Mouse (Mus musculus) lung, embryonic 15.5 days (tissue): Measurements from ENCODE around the gene Pate4. TPM values are rescaled to one million over a fixed set of nuclear protein-coding genes. Genes with fewer than 3 reads are reported as not detected.
"Not testable (repeated sequence)": the region's sequence is repeated elsewhere in the genome, so short reads cannot be mapped to it uniquely, and the experiment has no call there.

ENCODE experiments used
- ATAC-seq: fragments of 200-750 bp; cut with Nextera tagmentation; 2 replicates; pipeline ENCODE4 v1.8.0; 2017; ENCODE audit warnings: moderate number of reproducible peaks, borderline replicate concordance; ENCODE audit not compliant: low FRiP score, low TSS enrichment; ENCODE audit errors: extremely low read depth
- H3K27ac ChIP-seq: fragments of 300-500 bp; sonication (generic); 2 replicates; pipeline ENCODE4 v1.5.1; 2015; ENCODE audit warnings: moderate library complexity, mild to moderate bottlenecking, inconsistent platforms
- H3K27me3 ChIP-seq: fragments of 300-500 bp; sonication (generic); 2 replicates; pipeline ENCODE4 v1.6.1; 2015; ENCODE audit warnings: inconsistent platforms
- H3K36me3 ChIP-seq: fragments of 300-500 bp; sonication (generic); 2 replicates; pipeline ENCODE4 v1.6.1; 2015; ENCODE audit warnings: inconsistent platforms
- H3K4me1 ChIP-seq: fragments of 300-500 bp; sonication (generic); 2 replicates; pipeline ENCODE4 v1.6.1; 2015; ENCODE audit warnings: inconsistent platforms
- H3K4me2 ChIP-seq: fragments of 300-500 bp; sonication (generic); 2 replicates; pipeline ENCODE4 v1.6.1; 2015; ENCODE audit warnings: inconsistent platforms, mild to moderate bottlenecking, moderate library complexity
- H3K4me3 ChIP-seq: fragments of 300-500 bp; sonication (generic); 2 replicates; pipeline ENCODE4 v1.5.1; 2015; ENCODE audit warnings: mild to moderate bottlenecking, inconsistent platforms
- H3K9ac ChIP-seq: fragments of 300-500 bp; sonication (generic); 2 replicates; pipeline ENCODE4 v1.6.1; 2015; ENCODE audit warnings: inconsistent platforms
- H3K9me3 ChIP-seq: fragments of 300-500 bp; sonication (generic); 2 replicates; pipeline ENCODE4 v1.6.1; 2016; ENCODE audit warnings: inconsistent platforms
- WGBS: fragments of 180-500 bp; shearing (Covaris S2); methylation state at CpG from one replicate; pipeline ENCODE4 v1.1.7; 2015; 5-methylcytosine and 5-hydroxymethylcytosine counted together
- polyA plus RNA-seq: library from polyadenylated mRNA; unstranded; fragments of >200 nt; fragmentation: Nextera tagmentation; extraction: Ambion mirVana; gene quantifications from 2 replicates; pipeline ENCODE4 v1.2.1, GENCODE M21; 2015

Pate4 gene
- polyA plus RNA-seq: not detected in 2 replicates

DNA sequence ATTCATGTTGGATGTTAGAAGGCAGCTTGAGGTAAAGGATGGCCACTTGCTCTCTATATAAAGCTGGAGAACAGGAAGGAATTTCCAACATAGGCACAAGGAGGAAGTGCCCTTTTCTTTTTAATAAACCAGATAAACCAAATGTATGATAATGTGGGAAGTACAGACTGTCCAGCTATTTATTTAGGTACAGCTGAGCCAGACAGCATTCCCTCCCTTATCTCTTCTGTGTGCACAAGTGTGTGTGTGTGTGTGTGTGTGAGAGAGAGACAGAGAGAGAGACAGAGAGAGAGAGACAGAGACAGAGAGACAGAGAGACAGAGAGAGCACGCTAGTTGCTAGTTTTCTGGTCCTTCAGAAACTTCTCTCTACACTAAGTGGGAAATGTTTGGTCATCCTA, at the start of gene Pate4:
Gene Pate4 (minus strand): TSS at position 101 of the 400 bp plus-strand sequence.
- H3K4me2 ChIP-seq: no peak within 1 kb of the TSS
- H3K9me3 ChIP-seq: no peaks in the 10 kb centered on the region
- WGBS: 79% methylated on average over 1 of the region's 1 CpGs
- no peaks in the 10 kb centered on the region for H3K27me3 ChIP-seq
- no peaks in the 10 kb centered on the region for H3K36me3 ChIP-seq
- ATAC-seq: no peak
- no peak within 1 kb of the TSS for H3K27ac ChIP-seq
- H3K4me1 ChIP-seq: no peaks in the 10 kb centered on the region
- H3K4me3 ChIP-seq: no peak within 1 kb of the TSS
- no peak within 1 kb of the TSS for H3K9ac ChIP-seq

GRCm38 (mm10) chr9:35648102-35648501, 36.4 kb upstream of the Pate4 start, which contains the start of gene Pate3:
Gene Pate3, minus strand, starts transcription at chr9:35648202.
- H3K36me3 ChIP-seq: no peaks in the 10 kb centered on the region
- 80% methylated on average over 1 of the region's 1 CpGs for WGBS
- H3K4me3 ChIP-seq: no peak within 1 kb of the TSS
- H3K27ac ChIP-seq: no peak within 1 kb of the TSS
- H3K27me3 ChIP-seq: no peaks in the 10 kb centered on the region
- no peaks in the 10 kb centered on the region for H3K4me1 ChIP-seq
- no peak for ATAC-seq
- no peak within 1 kb of the TSS for H3K4me2 ChIP-seq
- no peak within 1 kb of the TSS for H3K9ac ChIP-seq
- no peaks in the 10 kb centered on the region for H3K9me3 ChIP-seq

- no peak for ATAC-seq
- Histone ChIP-seq H3K9ac (no peak overlapping the region), H3K27ac (no peak overlapping the region), H3K4me1 (no peaks in the 10 kb centered on the region), H3K4me2 (no peak overlapping the region), H3K36me3 (no peaks in the 10 kb centered on the region), H3K27me3 (no peaks in the 10 kb centered on the region), H3K9me3 (no peaks in the 10 kb centered on the region), H3K4me3 (no peak overlapping the region)
- WGBS: 88% methylated on average over 1 of the region's 1 CpGs
Observed at GRCm38 (mm10) chr9:35632981-35633380, 21.2 kb upstream of the Pate4 start.

- not testable (repeated sequence) for H3K36me3 ChIP-seq, H3K27ac ChIP-seq, H3K27me3 ChIP-seq, H3K9ac ChIP-seq, H3K4me2 ChIP-seq, ATAC-seq, H3K4me1 ChIP-seq, H3K9me3 ChIP-seq, H3K4me3 ChIP-seq
- WGBS: 57% methylated on average over 2 of the region's 2 CpGs
Observed at GRCm38 (mm10) chr9:35616784-35617183, 5.0 kb upstream of the Pate4 start.

GRCm38 (mm10) chr9:35614005-35614404, 2.3 kb upstream of the Pate4 start:
- Histone ChIP-seq H3K27ac (no peak overlapping the region), H3K4me3 (no peak overlapping the region), H3K4me2 (no peak overlapping the region), H3K4me1 (no peaks in the 10 kb centered on the region), H3K9me3 (no peaks in the 10 kb centered on the region), H3K36me3 (no peaks in the 10 kb centered on the region), H3K9ac (no peak overlapping the region), H3K27me3 (no peaks in the 10 kb centered on the region)
- WGBS: 16% methylated on average over 2 of the region's 2 CpGs
- no peak for ATAC-seq

DNA sequence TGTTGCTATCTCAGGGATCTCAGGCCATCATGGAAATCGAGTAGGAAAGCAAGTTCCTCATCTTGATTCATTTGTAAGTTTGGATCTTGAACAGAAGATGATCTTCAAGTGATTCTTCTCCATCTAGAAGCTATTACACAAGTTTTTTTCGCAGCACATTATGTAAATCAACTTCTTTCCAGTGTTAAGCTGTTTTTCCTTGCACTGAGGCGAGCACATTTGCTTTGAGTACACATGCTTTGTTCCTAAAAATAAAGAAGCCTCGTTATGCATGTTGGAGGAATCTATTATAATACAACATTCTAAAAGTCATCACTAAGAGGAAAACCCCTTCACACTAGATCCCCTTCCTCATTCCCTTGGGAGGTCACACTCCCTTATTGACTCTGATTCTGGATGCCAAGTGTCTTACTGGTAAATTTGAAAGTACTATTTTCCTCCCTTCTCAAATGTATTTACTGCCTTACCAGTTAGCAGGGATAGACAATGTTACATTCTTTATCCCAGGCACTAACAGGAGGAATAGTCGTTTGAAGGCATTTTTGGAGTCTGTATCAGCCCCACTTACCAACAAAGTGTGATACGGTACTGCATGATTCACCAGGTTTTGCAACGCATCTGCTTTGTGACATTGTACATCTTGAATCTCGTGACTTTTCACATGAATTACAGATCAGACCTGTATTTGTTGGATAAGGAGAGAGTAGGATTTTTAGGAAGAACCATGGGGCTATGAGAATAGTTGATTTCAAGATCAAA, 3.9 kb downstream of the Pate4 start:
- H3K4me2 ChIP-seq: no peak overlapping the region
- no peak for ATAC-seq

GRCm38 (mm10) chr9:35592903-35593302, 18.8 kb downstream of the Pate4 start:
- no peak overlapping the region for H3K27ac ChIP-seq
- H3K9me3 ChIP-seq: no peaks in the 10 kb centered on the region
- H3K27me3 ChIP-seq: no peaks in the 10 kb centered on the region
- ATAC-seq: no peak
- H3K4me1 ChIP-seq: no peaks in the 10 kb centered on the region
- WGBS: 6% methylated on average over 2 of the region's 2 CpGs
- H3K4me3 ChIP-seq: no peak overlapping the region
- H3K36me3 ChIP-seq: no peaks in the 10 kb centered on the region
- H3K9ac ChIP-seq: no peak overlapping the region
- H3K4me2 ChIP-seq: no peak overlapping the region

More for the DNA sequence above, 3.9 kb downstream of the Pate4 start:
- Histone ChIP-seq H3K9me3 (no peaks in the 10 kb centered on the region), H3K27me3 (no peaks in the 10 kb centered on the region), H3K4me3 (no peak overlapping the region), H3K9ac (no peak overlapping the region), H3K27ac (no peak overlapping the region), H3K36me3 (no peaks in the 10 kb centered on the region), H3K4me1 (no peaks in the 10 kb centered on the region)
- WGBS: 56% methylated on average over 8 of the region's 8 CpGs

- no peaks in the 10 kb centered on the region for H3K36me3 ChIP-seq
- H3K9me3 ChIP-seq: no peaks in the 10 kb centered on the region
- no peak for ATAC-seq
- H3K4me2 ChIP-seq: no peak overlapping the region
- no peaks in the 10 kb centered on the region for H3K27me3 ChIP-seq
- WGBS: 57% methylated on average over 1 of the region's 1 CpGs
- no peak overlapping the region for H3K27ac ChIP-seq
- no peaks in the 10 kb centered on the region for H3K4me1 ChIP-seq
- no peak overlapping the region for H3K9ac ChIP-seq
- no peak overlapping the region for H3K4me3 ChIP-seq
Observed at GRCm38 (mm10) chr9:35587674-35588073, 24.1 kb downstream of the Pate4 start.

GRCm38 (mm10) chr9:35574416-35574815, 37.3 kb downstream of the Pate4 start:
- peak overlapping the region; percentile 49 for H3K4me2 ChIP-seq
- H3K36me3 ChIP-seq: no peaks in the 10 kb centered on the region
- H3K4me1 ChIP-seq: peaks cover 8% of the 10 kb centered on the region; the same call in 1 of the 2 replicates
- 5% methylated on average over 27 of the region's 32 CpGs for WGBS
- peak overlapping the region; percentile 19 for H3K4me3 ChIP-seq
- ATAC-seq: no peak
- H3K9ac ChIP-seq: no peak overlapping the region
- H3K9me3 ChIP-seq: no peaks in the 10 kb centered on the region
- H3K27me3 ChIP-seq: peaks cover 15% of the 10 kb centered on the region
- no peak overlapping the region for H3K27ac ChIP-seq

DNA sequence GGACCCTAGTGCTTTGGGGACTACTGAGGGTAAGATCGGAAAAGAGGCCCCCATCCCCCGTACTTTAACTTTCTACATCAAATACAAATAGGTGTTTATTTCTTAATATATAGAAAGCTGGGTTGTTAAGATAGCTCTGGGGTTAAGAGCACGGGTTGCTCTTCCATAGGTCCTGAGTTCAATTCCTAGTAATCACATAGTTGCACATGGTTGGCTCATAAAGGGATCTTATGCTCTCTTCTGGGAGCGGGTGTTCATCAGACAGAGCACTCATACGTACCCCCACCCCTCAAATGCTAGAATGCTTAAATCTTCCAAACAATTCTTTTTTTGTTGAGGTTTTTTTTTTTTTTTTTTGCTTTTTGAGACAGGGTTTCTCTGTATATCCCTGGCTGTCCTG, 41.1 kb downstream of the Pate4 start:
- Histone ChIP-seq H3K36me3 (peaks cover 24% of the 10 kb centered on the region; the same call in 1 of the 2 replicates), H3K27me3 (peaks cover 15% of the 10 kb centered on the region), H3K9me3 (no peaks in the 10 kb centered on the region), H3K27ac (peak overlapping the region; percentile 91; the same call in 1 of the 2 replicates), H3K4me2 (peak overlapping the region; percentile 81), H3K9ac (peak overlapping the region; percentile 82), H3K4me3 (peak overlapping the region; percentile 84), H3K4me1 (peaks cover 13% of the 10 kb centered on the region; the same call in 1 of the 2 replicates)
- WGBS: 8% methylated on average over 5 of the region's 5 CpGs
- ATAC-seq: no peak

DNA sequence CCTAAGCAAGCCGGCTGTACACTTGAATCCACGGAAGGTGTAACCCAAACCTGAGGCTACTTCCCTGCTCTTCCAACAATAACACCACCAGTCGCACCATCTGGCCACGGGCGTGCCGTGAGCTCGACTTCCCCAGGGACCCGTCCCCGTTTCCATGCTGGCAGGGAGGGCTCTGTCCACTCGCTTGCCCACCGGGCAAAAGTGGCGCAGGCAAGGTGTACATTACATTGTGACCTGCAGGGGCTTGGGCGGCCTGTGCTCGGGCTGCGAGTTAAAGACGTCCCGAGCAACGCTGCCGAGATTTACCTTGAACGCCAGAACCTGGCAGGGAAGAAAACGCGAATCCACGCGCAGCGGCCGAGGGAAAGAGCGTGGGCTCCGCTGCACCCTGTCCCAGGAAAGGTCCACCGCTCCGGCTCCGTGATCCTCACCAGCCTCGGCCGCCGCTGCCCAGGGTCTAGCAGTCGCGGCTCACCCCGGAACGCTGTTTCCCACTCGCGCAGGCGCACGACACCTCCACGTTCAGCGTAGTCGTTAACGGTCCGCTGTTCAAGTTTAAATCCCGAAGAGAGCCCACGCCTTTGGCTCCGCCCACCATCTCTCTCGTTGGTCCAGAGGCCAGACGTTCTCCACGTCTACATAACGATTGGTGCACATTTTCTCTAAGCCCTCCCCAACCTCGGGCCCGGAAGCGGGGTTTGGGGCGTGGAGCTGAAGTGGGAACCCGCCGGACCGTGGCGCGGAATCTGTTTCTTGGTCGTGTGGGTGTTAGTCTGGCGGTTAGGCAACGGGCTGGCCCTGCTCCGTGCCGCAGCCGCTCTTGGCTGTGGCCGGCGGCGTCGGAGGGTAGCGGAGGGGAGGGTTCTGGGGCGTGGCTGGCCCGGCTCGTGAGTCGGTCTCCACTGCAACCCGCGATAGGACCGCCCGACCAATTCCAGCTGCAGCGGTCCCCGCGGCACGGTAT, 41.9 kb downstream of the Pate4 start, which contains the start of the genes Pate2 and Hyls1:
Gene Pate2 (plus strand): TSS at position 714 of the 964 bp plus-strand sequence.
Gene Hyls1 (minus strand): TSS at position 828 of the 964 bp plus-strand sequence.
- H3K4me3 ChIP-seq: peak within 1 kb of the TSS; percentile 84
- H3K4me1 ChIP-seq: peaks cover 13% of the 10 kb centered on the region; the same call in 1 of the 2 replicates
- WGBS: under 1% methylated on average over 86 of the region's 86 CpGs
- H3K36me3 ChIP-seq: peaks cover 33% of the 10 kb centered on the region; the same call in 1 of the 2 replicates
- peak within 1 kb of the TSS; percentile 91 for H3K27ac ChIP-seq
- peak within 1 kb of the TSS; percentile 81 for H3K4me2 ChIP-seq
- peak within 1 kb of the TSS; percentile 82 for H3K9ac ChIP-seq
- H3K27me3 ChIP-seq: peaks cover 12% of the 10 kb centered on the region
- ATAC-seq: peak; percentile 98
- H3K9me3 ChIP-seq: no peaks in the 10 kb centered on the region
